Mouse (Mus musculus) left cerebral cortex, adult 2 months (tissue): ENCODE measurements around the gene Ppp1ca. TPM values are rescaled to one million over a fixed set of nuclear protein-coding genes. Genes with fewer than 3 reads are reported as not detected.
A peak's percentile ranks its signal among the peaks of the same experiment; 100 is the strongest.

Experiments used
- DNase-seq, 2 experiments: peaks; one replicate each; pipeline ENCODE4 v3.0.0; 2021 to 2022; ENCODE audit warnings: low spot score in 2 of 2, mixed read lengths in 1 of 2; ENCODE audit errors: extremely low spot score in 1 of 2
- H3K27ac ChIP-seq: fragments of 200-600 bp; 2 replicates; pipeline ENCODE4 v1.8.1; 2022
- H3K4me3 ChIP-seq: fragments of 200-600 bp; 2 replicates; pipeline ENCODE4 v1.8.1; 2022
- CTCF ChIP-seq: fragments of 200-600 bp; IDR thresholded peaks from 2 replicates; pipeline ENCODE4 v1.8.1; 2022; ENCODE audit warnings: antibody characterized with exemption, mild to moderate bottlenecking, moderate library complexity
- intact Hi-C: fragments of 180-260 bp; cut with DNase I; formaldehyde crosslinking; loops from one replicate; pipeline ENCODE4 v1.15.1; 2025
- total RNA-seq, 2 experiments: library from RNA; stranded (reverse); gene quantifications; 2 replicates each; pipeline ENCODE4 v1.2.3; 2021

Gene Ppp1ca
- total RNA-seq, 2 experiments from 2014 or later = 293 to 306 TPM

GRCm38 (mm10) chr19:4156771-4157170 is 35.1 kb upstream of the Ppp1ca start:
- Histone ChIP-seq H3K27ac (no peak overlapping the region), H3K4me3 (no peak overlapping the region)
- TF ChIP-seq CTCF = no peak
- intact Hi-C loops = no loop called here
- no peak for DNase-seq

- H3K27ac ChIP-seq = no peak overlapping the region
- H3K4me3 ChIP-seq = no peak overlapping the region
- DNase-seq = no peak
- TF ChIP-seq CTCF = no peak
- intact Hi-C loops = no loop called here
Measured at GRCm38 (mm10) chr19:4159049-4159448, 32.8 kb upstream of the Ppp1ca start.

- no peak for TF ChIP-seq CTCF
- peak within 1 kb of the TSS; percentile 76 for H3K4me3 ChIP-seq
- peak within 1 kb of the TSS; percentile 84 for H3K27ac ChIP-seq
- intact Hi-C loops = no loop called here
- DNase-seq = peak; percentile 96
Measured at GRCm38 (mm10) chr19:4162646-4163542, 29.0 kb upstream of the Ppp1ca start, which contains the start of gene Rps6kb2. TSS of gene Rps6kb2 (minus strand) at chr19:4163354.

- Histone ChIP-seq H3K4me3 (peak overlapping the region; percentile 76), H3K27ac (peak overlapping the region; percentile 84)
- intact Hi-C loops = no loop called here
- DNase-seq = no peak
- no peak for TF ChIP-seq CTCF
Measured at GRCm38 (mm10) chr19:4163543-4163887, 28.4 kb upstream of the Ppp1ca start.

- DNase-seq = no peak
- TF ChIP-seq CTCF = no peak
- Histone ChIP-seq H3K4me3 (no peak overlapping the region), H3K27ac (no peak overlapping the region)
- intact Hi-C loops = no loop called here
Measured at GRCm38 (mm10) chr19:4164100-4164499, 27.8 kb upstream of the Ppp1ca start.

- H3K4me3 ChIP-seq = no peak overlapping the region
- no peak overlapping the region for H3K27ac ChIP-seq
- no peak for DNase-seq
- TF ChIP-seq CTCF = no peak
- intact Hi-C loops = no loop called here
Measured at GRCm38 (mm10) chr19:4164721-4165120, 27.1 kb upstream of the Ppp1ca start.

- TF ChIP-seq CTCF = no peak
- H3K27ac ChIP-seq = no peak overlapping the region
- H3K4me3 ChIP-seq = no peak overlapping the region
- no peak for DNase-seq
- intact Hi-C loops = no loop called here
Measured at GRCm38 (mm10) chr19:4166678-4167476, 25.0 kb upstream of the Ppp1ca start.

GRCm38 (mm10) chr19:4169378-4169784 is 22.5 kb upstream of the Ppp1ca start:
- DNase-seq = peak; percentile 100
- intact Hi-C loops = loop anchor here (1.0 kb wide), 1 partner anchor 23 kb away; the partner anchor contains the start of gene Ppp1ca
- TF ChIP-seq CTCF = peak; percentile 86
- peak overlapping the region; percentile 54 for H3K4me3 ChIP-seq
- peak overlapping the region; percentile 89 for H3K27ac ChIP-seq

GRCm38 (mm10) chr19:4169810-4170209 is 22.1 kb upstream of the Ppp1ca start:
- DNase-seq = peak in 1 of 2 experiments; percentile 48
- intact Hi-C loops = loop anchor here (1.0 to 2.0 kb wide), 2 partner anchors 22 to 59 kb away; partner anchors contain the start of gene Ppp1ca
- H3K4me3 ChIP-seq = peak overlapping the region; percentile 54
- no peak for TF ChIP-seq CTCF
- peak overlapping the region; percentile 89 for H3K27ac ChIP-seq

GRCm38 (mm10) chr19:4170723-4171392 is 21.0 kb upstream of the Ppp1ca start:
- no peak for TF ChIP-seq CTCF
- no peak for DNase-seq
- intact Hi-C loops = loop anchor here (2.0 kb wide), 1 partner anchor 58 kb away; no protein-coding TSS in a partner anchor
- H3K4me3 ChIP-seq = no peak overlapping the region
- H3K27ac ChIP-seq = no peak overlapping the region; the same call in 1 of the 2 replicates

- intact Hi-C loops = loop anchor here (2.0 kb wide), 1 partner anchor 57 kb away; no protein-coding TSS in a partner anchor
- no peak overlapping the region for H3K4me3 ChIP-seq
- H3K27ac ChIP-seq = no peak overlapping the region
- DNase-seq = no peak
- no peak for TF ChIP-seq CTCF
Measured at GRCm38 (mm10) chr19:4171393-4172290, 20.2 kb upstream of the Ppp1ca start.
